Mouse (Mus musculus): ENCODE measurements around the gene Gm8947.
"Not testable (repeated sequence)": the region's sequence is repeated elsewhere in the genome, so short reads cannot be mapped to it uniquely, and the experiment has no call there.

Gm8947 gene

DNA sequence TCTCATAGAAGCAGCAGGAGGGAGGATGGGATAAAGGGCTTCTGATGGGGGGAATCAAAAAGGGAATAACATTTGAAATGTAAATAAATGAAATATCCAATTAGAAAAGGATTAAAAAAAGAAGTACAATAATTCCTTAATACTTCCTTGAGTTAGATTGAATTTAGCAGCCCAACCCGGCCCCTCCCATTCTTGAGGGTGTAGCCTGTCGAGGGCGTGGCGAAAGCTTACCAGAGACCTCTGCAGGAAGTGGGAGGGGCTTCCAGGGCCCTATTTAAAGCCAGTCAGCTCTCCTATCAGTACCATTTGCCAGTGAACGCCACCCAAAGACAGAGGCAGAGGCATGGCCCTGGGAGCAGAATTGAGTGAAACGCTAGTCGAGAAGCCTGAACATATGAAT is at the start of gene Gm8947:
TSS of gene Gm8947 (plus strand) at position 302 of the 400 bp plus-strand sequence.
- not testable (repeated sequence) for DNase-seq (ENCODE audit: extremely low spot score, low read depth, low spot score)

GRCm38 (mm10) chr1:151144471-151145146 is 47.6 kb upstream of the Gm8947 start:
- no peak for DNase-seq (ENCODE audit: extremely low spot score, low read depth, low spot score)

DNA sequence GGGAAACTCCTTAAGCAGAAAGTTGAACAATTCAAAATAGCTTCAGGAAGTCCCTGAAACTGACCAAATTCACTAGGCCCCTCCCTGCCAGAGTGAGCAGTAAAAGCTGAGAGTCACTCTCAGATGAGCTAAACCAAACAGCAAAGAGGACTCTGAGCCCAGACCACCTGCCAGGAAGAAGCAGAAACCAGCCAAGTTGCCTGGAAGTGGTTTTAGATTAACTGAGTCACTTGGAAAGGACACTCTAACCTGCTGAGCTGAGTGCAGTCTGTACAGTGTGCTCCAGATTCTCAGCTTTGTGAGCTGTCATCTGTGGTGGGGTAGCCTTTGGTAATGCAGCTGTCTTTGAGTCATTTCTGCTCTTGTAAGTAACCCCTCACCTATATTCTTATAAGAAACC is 44.4 kb upstream of the Gm8947 start:
- no peak for DNase-seq (ENCODE audit: extremely low spot score, low read depth, low spot score)

DNA sequence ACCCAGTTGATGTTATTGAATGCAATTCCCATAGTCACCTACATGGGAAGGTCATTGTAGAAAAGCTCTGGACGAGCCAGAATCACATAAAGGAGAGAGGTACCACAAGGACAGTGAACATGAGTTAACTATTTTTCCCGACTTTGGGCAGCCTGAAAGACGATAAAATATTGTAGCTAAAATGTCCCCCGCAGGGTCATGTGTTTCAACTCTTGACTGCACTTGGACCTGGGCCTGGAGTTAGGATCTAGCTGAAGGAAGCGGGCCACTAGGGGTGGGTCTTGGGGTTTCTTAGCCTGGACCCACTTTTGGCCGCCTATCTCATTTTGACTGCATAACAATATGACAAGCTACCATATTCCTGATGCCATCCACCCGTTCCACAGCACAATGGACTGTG is 42.0 kb upstream of the Gm8947 start:
- no peak for DNase-seq (ENCODE audit: extremely low spot score, low read depth, low spot score)

GRCm38 (mm10) chr1:151151089-151151488 is 41.1 kb upstream of the Gm8947 start:
- no peak for DNase-seq (ENCODE audit: extremely low spot score, low read depth, low spot score)

DNA sequence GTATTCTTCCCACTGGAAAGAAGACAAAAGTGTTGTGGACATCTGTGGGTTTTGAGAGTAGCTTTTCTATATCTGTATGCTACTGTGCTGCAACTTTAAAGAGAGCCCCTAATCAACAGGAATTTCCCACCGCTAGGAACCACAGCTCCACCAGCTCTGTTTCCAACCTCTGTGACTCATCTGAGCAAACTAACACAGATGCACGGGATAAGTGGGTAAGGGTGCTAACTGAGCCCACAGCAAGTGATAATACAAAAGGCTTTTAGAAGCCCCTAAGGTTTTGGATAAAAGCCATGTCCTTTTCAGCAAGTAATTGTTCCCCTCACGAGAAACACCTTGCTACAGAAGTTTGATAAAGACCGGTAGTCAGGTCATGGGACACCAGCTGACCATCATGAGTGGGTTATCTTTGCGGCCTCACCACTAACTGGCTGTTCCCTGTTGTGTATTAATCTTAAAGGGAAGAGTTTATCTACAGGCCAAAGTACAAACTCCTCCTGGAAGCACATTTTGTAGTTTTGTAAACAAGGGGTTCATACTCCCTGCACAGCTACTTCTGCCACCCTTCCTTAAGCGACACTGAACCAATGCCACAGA is 39.0 kb upstream of the Gm8947 start:
- DNase-seq (ENCODE audit: extremely low spot score, low read depth, low spot score): no peak

DNA sequence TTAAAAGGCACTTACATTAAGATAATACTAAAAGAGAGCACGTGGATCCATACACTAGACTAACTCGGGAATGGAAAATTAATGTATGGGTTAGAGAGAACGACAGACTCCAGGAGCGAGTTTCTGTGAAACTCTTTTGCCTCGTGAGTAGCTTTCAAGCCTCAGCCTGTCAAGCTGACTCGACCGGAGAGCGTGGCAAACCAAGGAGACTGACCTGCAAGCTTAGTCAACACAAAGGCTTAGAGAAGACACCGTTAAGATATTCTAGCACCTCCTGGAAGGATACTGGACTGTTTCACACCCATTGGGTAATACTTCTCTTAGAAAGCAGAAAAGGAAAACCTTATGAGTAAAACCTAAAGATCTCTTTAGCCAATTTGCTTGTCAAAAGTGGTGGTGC is 38.0 kb upstream of the Gm8947 start:
- not testable (repeated sequence) for DNase-seq (ENCODE audit: extremely low spot score, low read depth, low spot score)

DNA sequence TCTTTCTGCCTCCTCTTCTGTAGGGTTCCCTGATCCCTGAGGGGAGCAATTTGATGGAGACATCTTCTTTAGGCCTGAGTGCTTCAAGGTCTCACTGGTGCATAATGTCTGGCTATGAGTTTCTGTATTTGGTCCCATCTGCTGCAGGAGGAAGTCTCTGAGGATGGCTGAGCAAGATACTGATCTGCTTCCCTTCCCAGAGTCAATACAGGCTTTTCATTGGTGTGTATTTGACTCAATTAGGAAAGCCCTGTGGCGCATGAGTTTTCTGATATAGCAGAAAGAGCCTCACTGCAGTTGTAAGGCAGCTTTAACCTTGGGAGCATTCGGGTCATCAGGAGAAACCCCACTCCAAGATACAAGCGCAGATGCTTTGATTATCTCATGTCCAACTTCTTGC is 36.0 kb upstream of the Gm8947 start:
- DNase-seq (ENCODE audit: extremely low spot score, low read depth, low spot score): no peak

GRCm38 (mm10) chr1:151156777-151157632 is 35.2 kb upstream of the Gm8947 start:
- no peak for DNase-seq (ENCODE audit: extremely low spot score, low read depth, low spot score)

- DNase-seq (ENCODE audit: extremely low spot score, low read depth, low spot score): no peak
These were observed 34.0 kb upstream of the Gm8947 start for GRCm38 (mm10) chr1:151157963-151158856.

- DNase-seq (ENCODE audit: extremely low spot score, low read depth, low spot score): no peak
These were observed 33.2 kb upstream of the Gm8947 start for GRCm38 (mm10) chr1:151158857-151159510.

DNA sequence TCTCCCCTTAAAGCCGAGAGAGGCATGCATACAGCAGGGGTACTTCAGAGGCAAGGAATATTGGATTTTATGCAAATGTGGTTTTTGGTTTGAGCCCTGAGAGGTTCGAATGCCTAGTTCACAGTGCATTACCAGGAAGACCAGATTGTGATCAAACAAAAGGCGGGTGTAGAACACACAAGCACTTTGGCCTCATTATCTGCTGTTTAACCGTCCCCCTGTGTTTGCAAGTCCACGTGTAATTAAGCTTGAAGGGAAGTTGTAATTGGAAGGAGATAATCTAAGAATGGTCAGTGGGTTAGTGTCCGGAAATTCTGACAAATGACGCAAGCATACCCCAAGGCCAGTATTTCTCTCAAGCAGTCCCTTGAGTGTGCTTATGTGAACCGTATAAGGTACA is 26.1 kb upstream of the Gm8947 start:
- no peak for DNase-seq (ENCODE audit: extremely low spot score, low read depth, low spot score)

DNA sequence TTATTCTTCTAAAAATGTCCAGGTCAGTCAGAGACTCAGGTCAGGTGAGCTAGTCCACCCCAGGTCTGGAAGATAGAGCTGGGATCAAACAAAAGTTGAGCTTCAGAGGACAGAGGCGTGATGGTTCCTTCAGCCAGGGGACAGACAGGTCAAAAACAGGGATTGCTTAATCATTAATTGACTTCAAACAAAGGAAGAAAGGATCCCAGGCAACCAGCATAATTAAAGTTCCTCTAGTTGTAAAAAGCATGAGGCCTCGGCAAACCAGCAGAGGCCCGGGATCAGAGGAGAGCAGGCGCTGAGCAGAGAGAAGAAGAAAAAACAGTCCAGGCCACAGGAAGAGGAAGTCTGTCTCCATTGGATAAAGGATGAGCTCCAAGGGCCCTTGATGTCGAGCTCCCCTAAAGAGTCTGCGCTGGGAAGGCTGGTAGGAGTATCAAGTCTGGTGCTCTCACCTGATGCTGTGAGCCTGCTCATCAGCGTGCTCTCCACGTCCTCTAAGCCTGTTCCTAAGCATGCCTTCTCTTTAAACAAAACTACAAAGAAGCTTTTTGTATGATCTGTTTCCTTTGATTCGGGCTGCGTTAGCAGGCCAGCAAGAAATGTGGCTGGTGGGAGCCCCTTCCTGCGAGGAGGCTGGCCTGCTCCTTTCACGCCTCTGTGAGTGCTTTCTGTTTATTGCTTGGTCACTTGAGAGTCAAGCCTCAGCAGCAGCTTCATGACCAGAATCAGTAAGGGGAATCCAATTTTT is 24.7 kb upstream of the Gm8947 start:
- DNase-seq (ENCODE audit: extremely low spot score, low read depth, low spot score): no peak

DNA sequence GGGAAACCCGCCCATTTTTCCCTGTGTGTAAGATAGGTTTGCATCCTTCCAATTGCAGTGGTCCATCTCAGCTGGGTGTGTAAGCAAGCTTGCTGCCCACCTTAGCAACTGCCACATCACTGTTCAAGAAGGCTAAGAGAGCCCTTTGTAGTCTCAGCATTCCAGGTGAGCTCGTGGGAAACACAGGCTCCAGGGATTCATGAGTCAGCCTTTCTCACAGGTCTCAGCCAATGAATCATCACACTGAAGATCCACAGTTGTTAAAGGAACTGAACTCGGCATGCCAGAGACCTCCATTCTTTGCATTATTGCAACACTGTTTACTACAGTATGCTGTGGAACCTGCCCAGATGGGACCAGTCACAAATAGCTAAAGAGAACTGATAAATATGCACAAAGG is 23.5 kb upstream of the Gm8947 start:
- no peak for DNase-seq (ENCODE audit: extremely low spot score, low read depth, low spot score)

DNA sequence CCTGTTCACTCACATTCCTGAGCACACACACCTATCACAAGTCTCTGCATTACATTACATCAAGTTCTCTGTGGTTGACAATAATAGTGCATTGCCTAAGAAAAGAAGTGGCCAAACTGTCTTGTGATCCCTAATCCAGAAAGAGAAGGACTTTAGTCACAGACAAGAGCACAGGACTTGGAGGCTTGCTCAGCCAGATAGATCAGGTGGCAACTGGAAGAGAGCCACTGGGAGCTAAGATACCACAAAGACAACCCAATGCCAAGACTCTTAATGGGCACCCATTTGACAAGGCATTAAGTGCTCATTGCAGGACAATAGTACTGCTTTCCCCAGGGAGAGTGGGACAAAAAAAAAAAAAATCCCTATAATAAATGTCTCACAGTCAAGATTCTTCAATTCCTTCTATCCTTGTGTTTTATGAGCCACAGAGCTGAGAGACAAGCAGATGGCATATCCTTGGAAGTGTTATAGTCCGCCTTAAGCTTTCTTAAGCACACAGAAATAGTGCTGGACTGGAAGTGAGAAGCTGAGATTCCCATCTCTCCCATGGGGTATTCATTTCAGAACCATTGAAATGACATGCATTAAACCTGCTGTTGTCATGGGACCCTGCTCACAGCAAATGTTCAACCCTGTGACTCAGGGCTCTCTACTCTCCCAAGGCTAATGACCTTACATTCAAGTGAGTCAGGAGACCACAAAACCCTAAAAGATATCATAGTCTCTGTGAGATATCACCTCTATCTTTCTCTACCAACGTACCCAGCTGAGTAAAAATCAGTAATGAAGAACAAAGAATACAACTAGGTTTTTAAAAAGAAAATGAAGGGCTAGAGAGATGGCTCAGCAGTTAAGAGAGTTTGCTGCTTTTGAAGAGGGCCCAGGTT is 20.4 kb upstream of the Gm8947 start:
- no peak for DNase-seq (ENCODE audit: extremely low spot score, low read depth, low spot score)

GRCm38 (mm10) chr1:151177030-151177936 is 14.9 kb upstream of the Gm8947 start:
- peak; percentile 54 for DNase-seq (ENCODE audit: extremely low spot score, low read depth, low spot score)

GRCm38 (mm10) chr1:151177937-151178271 is 14.3 kb upstream of the Gm8947 start:
- no peak for DNase-seq (ENCODE audit: extremely low spot score, low read depth, low spot score)
